Comparison of ENCODE assay signal across 8 mouse cellular contexts in the genomic region with DNA sequence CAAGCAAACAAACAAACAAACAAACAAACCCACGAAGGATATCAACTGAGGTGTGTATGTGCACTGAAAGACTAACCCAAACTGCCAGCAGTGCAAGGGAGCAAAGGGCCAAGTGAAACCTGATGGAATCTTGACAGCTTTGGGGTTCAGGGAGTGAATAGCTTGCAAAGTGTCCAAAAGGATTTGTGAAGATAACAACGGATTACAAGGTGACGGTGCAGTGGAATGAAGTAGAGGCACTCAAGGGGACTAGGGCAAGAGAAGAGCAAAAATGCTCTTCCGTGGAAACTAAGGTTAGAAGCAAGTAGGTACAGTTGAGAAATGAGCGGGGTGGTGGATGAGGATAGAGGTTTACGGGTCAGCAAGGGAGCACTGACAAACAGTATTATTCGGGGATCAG. TPM values are rescaled to one million over a fixed set of nuclear protein-coding genes. Genes with fewer than 3 reads are reported as not detected.
DNase-seq lines count a peak whose midpoint lies in the region; ATAC-seq and TF ChIP-seq lines count a peak whose summit lies in the region.

No protein-coding gene starts in this region.

- no peak for TF ChIP-seq CTCF in gastrocnemius, adult 2 months (IDR thresholded peaks at IDR 0.05)
- no peak for TF ChIP-seq CTCF in cortical plate, adult 2 months (IDR thresholded peaks at IDR 0.05; ENCODE audit: extremely low read depth, insufficient read depth, low read length)

- peak overlapping the region; percentile 87 for H3K27ac ChIP-seq in gastrocnemius, adult 2 months
- no peak overlapping the region for H3K27ac ChIP-seq in cortical plate, adult 2 months (ENCODE audit: insufficient read depth, low read length)
- H3K27ac ChIP-seq in hindbrain, embryonic 15.5 days (replicated peaks) = peak overlapping the region; percentile 93
- H3K27ac ChIP-seq in midbrain, embryonic 13.5 days = peak overlapping the region; percentile 98

- no peaks in the 10 kb centered on the region for H3K27me3 ChIP-seq in hindbrain, embryonic 15.5 days
- H3K27me3 ChIP-seq in midbrain, embryonic 13.5 days = no peaks in the 10 kb centered on the region

- no peak for TF ChIP-seq POLR2A in cortical plate, adult 2 months (IDR thresholded peaks at IDR 0.05; ENCODE audit: extremely low read depth, insufficient read depth, low read length)

- no peaks in the 10 kb centered on the region for H3K9me3 ChIP-seq in hindbrain, embryonic 15.5 days
- no peaks in the 10 kb centered on the region for H3K9me3 ChIP-seq in midbrain, embryonic 13.5 days

- peak overlapping the region; percentile 85 for H3K9ac ChIP-seq in hindbrain, embryonic 15.5 days
- peak overlapping the region; percentile 95 for H3K9ac ChIP-seq in midbrain, embryonic 13.5 days (replicated peaks)

- no peaks in the 10 kb centered on the region for H3K36me3 ChIP-seq in hindbrain, embryonic 15.5 days
- no peaks in the 10 kb centered on the region for H3K36me3 ChIP-seq in midbrain, embryonic 13.5 days

- intact Hi-C loops in gastrocnemius, adult 2 months (cut with DNase I) = loop anchor here (5.0 kb wide), 1 partner anchor 58 kb away; no protein-coding TSS in a partner anchor
- intact Hi-C loops in gastrocnemius, postnatal 36 days (cut with DNase I) = no loop called here

- H3K4me2 ChIP-seq in hindbrain, embryonic 15.5 days = peak overlapping the region; percentile 82
- H3K4me2 ChIP-seq in midbrain, embryonic 13.5 days (replicated peaks) = peak overlapping the region; percentile 92

- WGBS in hindbrain, embryonic 15.5 days = 3% methylated on average over 7 of the region's 7 CpGs
- WGBS in midbrain, embryonic 13.5 days = 2% methylated on average over 7 of the region's 7 CpGs

- peaks cover 6% of the 10 kb centered on the region; the same call in 1 of the 2 replicates for H3K4me1 ChIP-seq in cortical plate, adult 2 months (ENCODE audit: control insufficient read depth, insufficient read depth, low read length)
- peaks cover 32% of the 10 kb centered on the region for H3K4me1 ChIP-seq in hindbrain, embryonic 15.5 days (replicated peaks)
- peaks cover 33% of the 10 kb centered on the region for H3K4me1 ChIP-seq in midbrain, embryonic 13.5 days (replicated peaks)

- H3K4me3 ChIP-seq in gastrocnemius, adult 2 months = peak overlapping the region; percentile 89
- H3K4me3 ChIP-seq in cortical plate, adult 2 months (ENCODE audit: insufficient read depth, low read length) = peak overlapping the region; percentile 95
- H3K4me3 ChIP-seq in hindbrain, embryonic 15.5 days = peak overlapping the region; percentile 90
- peak overlapping the region; percentile 79 for H3K4me3 ChIP-seq in midbrain, embryonic 13.5 days (replicated peaks)

- DNase-seq in gastrocnemius, adult 2 months = no peak
- no peak for DNase-seq in gastrocnemius, postnatal 36 days
- DNase-seq in A20 (ENCODE audit: low read depth, low spot score) = peak; percentile 49
- no peak for DNase-seq in right cerebral cortex, postnatal 10 days (ENCODE audit: low spot score in 2 of 2)
- no peak for DNase-seq in yolk sac, embryonic 10.5 days (ENCODE audit: low spot score)

- ATAC-seq in hindbrain, embryonic 15.5 days (ENCODE audit: low FRiP score, low read depth) = no peak
- ATAC-seq in midbrain, embryonic 13.5 days = no peak

RNA-seq across cellular contexts. Expression of gene Braf, which starts 1.2 kb away (rescaled TPM):
- 1 to 10 TPM; 6.5 to 8.1 TPM for total RNA-seq in gastrocnemius, adult 2 months (2021)
- 1 to 10 TPM; 5.1 to 7.1 TPM for total RNA-seq in gastrocnemius, postnatal 36 days (2021)
- 38.5 and 39.1 TPM in 2 replicates for polyA plus RNA-seq in cortical plate, adult 2 months (2012; rRNA removed)
- polyA plus RNA-seq in hindbrain, embryonic 15.5 days (2015; fragmentation: Nextera tagmentation; extraction: Ambion mirVana) = 23.6 and 23.8 TPM in 2 replicates
- 23.2 and 23.9 TPM in 2 replicates for polyA plus RNA-seq in midbrain, embryonic 13.5 days (2015; fragmentation: Nextera tagmentation; extraction: Ambion mirVana)
